Mouse (Mus musculus) liver, embryonic 14.5 days (tissue): ENCODE data around the gene Mknk1.

ENCODE experiments used
- CTCF ChIP-seq: IDR thresholded peaks from 2 replicates; pipeline ENCODE4 v1.5.1; 2016; ENCODE audit warnings: antibody characterized with exemption, low read depth, control low read depth
- EP300 ChIP-seq: IDR thresholded peaks from 2 replicates; pipeline ENCODE4 v1.6.1; 2016; ENCODE audit warnings: antibody characterized with exemption, low read depth

GRCm38 (mm10) chr4:115799981-115800380, 39.0 kb upstream of the Mknk1 start:
- TF ChIP-seq CTCF (no peak), EP300 (no peak)
